Mouse (Mus musculus): ENCODE results near the gene Prpf31.
A peak's percentile ranks its signal among the peaks of the same experiment; 100 is the strongest.

Gene Prpf31

GRCm38 (mm10) chr7:3630478-3630815, 662 bp downstream of the Prpf31 start:
- DNase-seq, result no peak

- DNase-seq, result no peak
Measured at GRCm38 (mm10) chr7:3643412-3643811, 13.6 kb downstream of the Prpf31 start.

GRCm38 (mm10) chr7:3643843-3644242, 14.1 kb downstream of the Prpf31 start:
- no peak for DNase-seq

GRCm38 (mm10) chr7:3644348-3644671, 14.5 kb downstream of the Prpf31 start:
- no peak for DNase-seq

- DNase-seq, result peak; percentile 96
Measured at GRCm38 (mm10) chr7:3644672-3645487, 15.1 kb downstream of the Prpf31 start, which contains the start of gene Cnot3. Cnot3 (plus strand) TSS chr7:3645268.

- no peak for DNase-seq
Measured at GRCm38 (mm10) chr7:3645488-3646025, 15.8 kb downstream of the Prpf31 start.

- DNase-seq, result no peak
Measured at GRCm38 (mm10) chr7:3646188-3646587, 16.4 kb downstream of the Prpf31 start.

GRCm38 (mm10) chr7:3646641-3647040, 16.9 kb downstream of the Prpf31 start:
- DNase-seq, result no peak

GRCm38 (mm10) chr7:3656966-3657365, 27.2 kb downstream of the Prpf31 start:
- DNase-seq, result no peak

- no peak for DNase-seq
Measured at GRCm38 (mm10) chr7:3658578-3658977, 28.8 kb downstream of the Prpf31 start.

- no peak for DNase-seq
Measured at GRCm38 (mm10) chr7:3664524-3665214, 34.9 kb downstream of the Prpf31 start.

GRCm38 (mm10) chr7:3665215-3666114, 35.7 kb downstream of the Prpf31 start, which contains the start of gene Leng1:
Leng1 (minus strand) TSS chr7:3665840.
- peak; percentile 92 for DNase-seq

- DNase-seq, result no peak
Measured at GRCm38 (mm10) chr7:3666921-3667391, 37.2 kb downstream of the Prpf31 start.

- DNase-seq, result peak; percentile 92
Measured at GRCm38 (mm10) chr7:3674507-3675227, 44.9 kb downstream of the Prpf31 start.

GRCm38 (mm10) chr7:3675228-3675548, 45.4 kb downstream of the Prpf31 start:
- no peak for DNase-seq

- DNase-seq, result no peak
Measured at GRCm38 (mm10) chr7:3676371-3676770, 46.6 kb downstream of the Prpf31 start.

GRCm38 (mm10) chr7:3677342-3677741, 47.6 kb downstream of the Prpf31 start, which contains the start of gene Tmc4:
Tmc4 (minus strand) TSS chr7:3677553.
- no peak for DNase-seq

GRCm38 (mm10) chr7:3683908-3684550, 54.2 kb downstream of the Prpf31 start:
- DNase-seq, result no peak

GRCm38 (mm10) chr7:3684698-3685097, 54.9 kb downstream of the Prpf31 start:
- DNase-seq, result no peak

GRCm38 (mm10) chr7:3685400-3686187, 55.8 kb downstream of the Prpf31 start:
- DNase-seq, result no peak

- DNase-seq, result no peak
Measured at GRCm38 (mm10) chr7:3691919-3692318, 62.1 kb downstream of the Prpf31 start.
